In the genomic region with DNA sequence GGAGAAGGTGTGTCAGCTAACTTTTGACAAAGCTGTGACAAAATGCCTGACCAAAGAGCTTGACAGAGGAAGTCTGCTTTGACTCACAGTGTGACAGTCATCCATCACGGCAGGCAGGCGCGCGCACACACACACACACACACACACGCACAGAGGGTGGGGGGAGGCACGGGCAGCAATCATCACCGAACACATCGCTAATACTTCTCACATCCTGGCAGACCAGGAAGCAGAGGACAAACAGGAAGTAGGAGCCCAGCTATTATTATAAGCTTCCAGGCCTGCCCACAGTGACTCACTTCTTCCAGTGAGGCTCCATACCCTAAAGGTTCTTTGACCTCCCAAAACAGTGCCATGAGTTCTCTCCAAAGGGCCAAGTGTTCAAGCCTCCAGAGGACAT, we compare ENCODE assay signal across 22 mouse cellular contexts. TPM values are rescaled to one million over a fixed set of nuclear protein-coding genes. Genes with fewer than 3 reads are reported as not detected.
DNase-seq lines count a peak whose midpoint lies in the region; ATAC-seq and TF ChIP-seq lines count a peak whose summit lies in the region.
"Had no signal": no experiment of that assay in that cellular context is flagged by ENCODE, and none has a peak within 500 bp of the region (broad histone marks: within the 10 kb centered on the region; RNA-seq: fewer than 3 reads in every experiment).

No protein-coding gene starts in this region.

- H3K27ac ChIP-seq in intestine, postnatal 0 days (ENCODE audit: low read depth, low read length), result peak overlapping the region; percentile 30; the same call in 1 of the 2 replicates
- no peak overlapping the region for H3K27ac ChIP-seq in intestine, embryonic 15.5 days
- no peak overlapping the region for H3K27ac ChIP-seq in lung, postnatal 0 days (ENCODE audit: low read length)
- H3K27ac ChIP-seq: embryonic facial prominence, embryonic 10.5 days; heart, embryonic 13.5 days; hindbrain, postnatal 0 days; kidney, embryonic 15.5 days; limb, embryonic 12.5 days; midbrain, embryonic 13.5 days; neural tube, embryonic 15.5 days had no signal

- intact Hi-C loops in left cerebral cortex, postnatal 10 days (cut with DNase I), result no loop called here

- no peak overlapping the region for H3K4me3 ChIP-seq in intestine, postnatal 0 days (ENCODE audit: low read depth, low read length)
- H3K4me3 ChIP-seq in intestine, embryonic 15.5 days (replicated peaks), result no peak overlapping the region
- H3K4me3 ChIP-seq in lung, postnatal 0 days (ENCODE audit: low read depth, low read length), result no peak overlapping the region
- H3K4me3 ChIP-seq: embryonic facial prominence, embryonic 10.5 days; heart, embryonic 13.5 days; kidney, embryonic 15.5 days; limb, embryonic 12.5 days; midbrain, embryonic 13.5 days; myocyte; neural tube, embryonic 15.5 days had no signal

- 75% methylated on average over 8 of the region's 8 CpGs for WGBS in intestine, postnatal 0 days
- WGBS in intestine, embryonic 15.5 days, result 88% methylated on average over 8 of the region's 8 CpGs
- WGBS in lung, postnatal 0 days, result 54% methylated on average over 8 of the region's 8 CpGs

- H3K4me2 ChIP-seq in intestine, postnatal 0 days (replicated peaks; ENCODE audit: low read depth), result no peak overlapping the region
- no peak overlapping the region for H3K4me2 ChIP-seq in intestine, embryonic 15.5 days (replicated peaks)
- no peak overlapping the region for H3K4me2 ChIP-seq in lung, postnatal 0 days (replicated peaks; ENCODE audit: low read depth, low read length)
- H3K4me2 ChIP-seq: heart, embryonic 13.5 days; kidney, embryonic 15.5 days; limb, embryonic 12.5 days; midbrain, embryonic 13.5 days; neural tube, embryonic 15.5 days had no signal

- TF ChIP-seq CTCF in intestine, postnatal 0 days (IDR thresholded peaks at IDR 0.05; ENCODE audit: low read depth), result no peak
- no peak for TF ChIP-seq CTCF in lung, postnatal 0 days (IDR thresholded peaks at IDR 0.05)

- no peaks in the 10 kb centered on the region for H3K27me3 ChIP-seq in intestine, postnatal 0 days (replicated peaks; ENCODE audit: control insufficient read depth, insufficient read depth, low read length)
- no peaks in the 10 kb centered on the region for H3K27me3 ChIP-seq in intestine, embryonic 15.5 days (replicated peaks)
- H3K27me3 ChIP-seq in lung, postnatal 0 days (replicated peaks; ENCODE audit: insufficient read depth, low read length), result no peaks in the 10 kb centered on the region
- H3K27me3 ChIP-seq: heart, embryonic 13.5 days; kidney, embryonic 15.5 days; limb, embryonic 12.5 days; midbrain, embryonic 13.5 days; neural tube, embryonic 15.5 days had no signal

- no peaks in the 10 kb centered on the region; the same call in 1 of the 2 replicates for H3K4me1 ChIP-seq in intestine, postnatal 0 days (replicated peaks; ENCODE audit: control insufficient read depth, insufficient read depth, low read length)
- H3K4me1 ChIP-seq in intestine, embryonic 15.5 days (replicated peaks), result 0 out of 2 replicates have a peak, but pooled peaks cover 21% of the 10 kb centered on the region
- no peaks in the 10 kb centered on the region; the same call in 1 of the 2 replicates for H3K4me1 ChIP-seq in lung, postnatal 0 days (ENCODE audit: insufficient read depth, low read depth, low read length)

- no peak overlapping the region for H3K9ac ChIP-seq in intestine, postnatal 0 days (ENCODE audit: low read depth, low read length)
- no peak overlapping the region for H3K9ac ChIP-seq in intestine, embryonic 15.5 days
- no peak overlapping the region for H3K9ac ChIP-seq in lung, postnatal 0 days (replicated peaks; ENCODE audit: low read depth)
- H3K9ac ChIP-seq: heart, embryonic 13.5 days; kidney, embryonic 15.5 days; limb, embryonic 12.5 days; midbrain, embryonic 13.5 days; neural tube, embryonic 15.5 days had no signal

- TF ChIP-seq EP300 in lung, postnatal 0 days (IDR thresholded peaks at IDR 0.05), result peak; percentile 13; the same call in 1 of the 2 replicates

- no peak for ATAC-seq in intestine, postnatal 0 days
- ATAC-seq in intestine, embryonic 15.5 days, result no peak
- ATAC-seq in CD4-positive, CD25-positive, alpha-beta regulatory T cell, adult 4 months, result peak; percentile 17
- peak; percentile 65 for ATAC-seq in lung, postnatal 0 days
- ATAC-seq in megakaryocyte progenitor cell, adult 5-6 weeks (replicated peaks; ENCODE audit: poor library complexity), result peak; percentile 71
- ATAC-seq: forebrain, embryonic 14.5 days; hindbrain, postnatal 0 days; midbrain, embryonic 13.5 days had no signal

- H3K36me3 ChIP-seq in intestine, postnatal 0 days (ENCODE audit: control insufficient read depth, insufficient read depth), result peaks cover 5% of the 10 kb centered on the region; the same call in 1 of the 2 replicates
- H3K36me3 ChIP-seq in intestine, embryonic 15.5 days, result no peaks in the 10 kb centered on the region
- H3K36me3 ChIP-seq in lung, postnatal 0 days (ENCODE audit: insufficient read depth, low read length), result no peaks in the 10 kb centered on the region; the same call in 1 of the 2 replicates
- H3K36me3 ChIP-seq: G1E had no signal

- DNase-seq in lung, postnatal 0 days (ENCODE audit: low spot score), result peak; percentile 49
- no peak for DNase-seq in kidney, postnatal 14 days
- DNase-seq in left cerebral cortex, postnatal 10 days (ENCODE audit: extremely low spot score in 1 of 2, low spot score in 2 of 2), result no peak
- no peak for DNase-seq in thymus, postnatal 36 days
- DNase-seq: adrenal gland, adult 2 months; cerebellum, adult 18-20 months; cerebellum, postnatal 36 days; heart, postnatal 4 days had no signal

- H3K9me3 ChIP-seq in intestine, postnatal 0 days (ENCODE audit: control insufficient read depth), result no peaks in the 10 kb centered on the region
- no peaks in the 10 kb centered on the region for H3K9me3 ChIP-seq in intestine, embryonic 15.5 days
- H3K9me3 ChIP-seq in lung, postnatal 0 days (ENCODE audit: low read length), result no peaks in the 10 kb centered on the region
- H3K9me3 ChIP-seq: embryonic facial prominence, embryonic 10.5 days; heart, embryonic 13.5 days; kidney, embryonic 15.5 days; midbrain, embryonic 13.5 days; neural tube, embryonic 15.5 days had no signal

RNA-seq across cellular contexts. Expression of a gene that starts 6.3 kb away (rescaled TPM):
- polyA plus RNA-seq in intestine, postnatal 0 days (2015; fragmentation: Nextera tagmentation; extraction: Ambion mirVana), result 24.1 and 31.3 TPM in 2 replicates
- 5.1 and 7.7 TPM in 2 replicates for polyA plus RNA-seq in intestine, embryonic 15.5 days (2015; fragmentation: Nextera tagmentation; extraction: Ambion mirVana)
- 1 to 10 TPM; 5.5 to 6.9 TPM for polyA plus RNA-seq in CD4-positive, CD25-positive, alpha-beta regulatory T cell, adult 4 months (2017; shearing (Covaris generic))
- polyA plus RNA-seq in lung, postnatal 0 days (2015; fragmentation: Nextera tagmentation; extraction: Ambion mirVana), result 6.3 and 7.8 TPM in 2 replicates
- 2.7 and 2.8 TPM in 2 replicates for total RNA-seq in megakaryocyte progenitor cell, adult 5-6 weeks (2015)
- 0.54 and 0.57 TPM in 2 replicates for total RNA-seq in megakaryocyte progenitor cell, adult 5-6 weeks (2017)
- 10 to 100 TPM; 54.9 to 57.6 TPM for total RNA-seq in left cerebral cortex, postnatal 10 days (2021)
- polyA plus RNA-seq: G1E had no signal

Comparison
In these comparisons a context has a peak if more than half of its experiments do, and no peak if none do; other contexts are left out.
1. ATAC-seq: peak in CD4-positive, CD25-positive, alpha-beta regulatory T cell, adult 4 months (single experiment), lung, postnatal 0 days (single experiment) and megakaryocyte progenitor cell, adult 5-6 weeks (single experiment); none in intestine, postnatal 0 days (single experiment) and intestine, embryonic 15.5 days (single experiment).